Mouse (Mus musculus): ENCODE data around the gene Ski. TPM values are rescaled to one million over a fixed set of nuclear protein-coding genes. Genes with fewer than 3 reads are reported as not detected.

The Ski gene
- total RNA-seq, 2 experiments from 2014 or later = 55.0 to 63.9 TPM

GRCm38 (mm10) chr4:155236737-155237385, 14.5 kb upstream of the Ski start:
- no peak for DNase-seq (ENCODE audit: low spot score)
- intact Hi-C loops (cut with DNase I) = loop anchor here (1.0 kb wide), 1 partner anchor 11 kb away; no protein-coding TSS in a partner anchor

GRCm38 (mm10) chr4:155235311-155236119, 13.1 kb upstream of the Ski start:
- intact Hi-C loops (cut with DNase I) = loop anchor here (1.0 kb wide), 1 partner anchor 13 kb away; no protein-coding TSS in a partner anchor
- peak; percentile 93 for DNase-seq (ENCODE audit: low spot score)

GRCm38 (mm10) chr4:155234371-155235310, 12.2 kb upstream of the Ski start:
- DNase-seq (ENCODE audit: low spot score) = no peak

GRCm38 (mm10) chr4:155233878-155234277, 11.5 kb upstream of the Ski start:
- DNase-seq (ENCODE audit: low spot score) = peak; percentile 86
- intact Hi-C loops (cut with DNase I) = no loop called here

More at GRCm38 (mm10) chr4:155234371-155235310, 12.2 kb upstream of the Ski start:
- intact Hi-C loops (cut with DNase I) = no loop called here

GRCm38 (mm10) chr4:155228461-155228860, 6.1 kb upstream of the Ski start:
- no peak for DNase-seq (ENCODE audit: low spot score)
- intact Hi-C loops (cut with DNase I) = no loop called here

GRCm38 (mm10) chr4:155227986-155228385, 5.6 kb upstream of the Ski start:
- intact Hi-C loops (cut with DNase I) = no loop called here
- no peak for DNase-seq (ENCODE audit: low spot score)

- intact Hi-C loops (cut with DNase I) = loop anchor here (2.0 kb wide), 1 partner anchor 23 kb away; the partner anchor contains the start of gene Faap20
- no peak for DNase-seq (ENCODE audit: low spot score)
Observed at GRCm38 (mm10) chr4:155225918-155226317, 3.5 kb upstream of the Ski start.

DNA sequence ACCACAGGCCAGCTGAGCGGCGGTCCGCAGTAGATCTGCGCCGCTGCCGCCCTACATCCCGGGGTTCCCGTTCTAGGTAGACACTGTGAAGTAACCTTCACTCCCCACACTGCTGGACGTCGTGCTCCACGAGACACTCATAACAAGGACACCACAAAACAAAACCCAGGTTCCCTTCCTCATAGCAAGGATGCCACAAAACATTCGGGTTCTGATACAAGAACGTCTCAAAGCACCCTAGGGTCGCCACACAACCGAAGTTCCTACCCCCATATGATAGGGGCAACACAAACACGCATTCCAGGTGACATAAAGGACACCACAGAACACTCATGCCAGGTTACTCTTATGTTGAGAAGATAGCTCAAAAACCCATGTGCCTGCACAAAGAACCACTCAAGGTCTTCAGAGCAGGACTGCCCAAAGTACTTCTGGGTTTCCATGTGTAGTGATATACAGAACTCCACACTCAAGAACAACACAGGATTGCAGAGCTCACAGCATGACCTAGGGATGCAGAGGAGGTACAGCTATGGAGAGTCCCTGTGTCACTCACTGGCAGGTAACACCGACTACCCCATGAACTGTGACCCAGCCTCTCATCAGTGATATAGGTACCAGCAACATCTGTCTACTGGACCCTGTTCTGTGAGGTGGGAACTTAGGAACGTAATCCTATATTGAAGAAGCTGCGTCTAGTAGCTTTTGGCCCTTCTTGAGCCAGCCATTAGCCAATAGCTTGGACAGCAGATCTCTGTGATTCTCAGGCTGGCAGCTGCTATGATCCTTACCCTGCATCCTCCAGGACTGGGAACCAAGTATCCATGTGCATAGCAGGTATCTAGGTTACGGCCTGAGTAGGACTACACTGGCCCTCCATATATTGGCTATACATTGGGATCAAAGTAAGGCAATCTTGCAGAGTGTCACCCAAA, 1.5 kb upstream of the Ski start:
- DNase-seq (ENCODE audit: low spot score) = no peak
- intact Hi-C loops (cut with DNase I) = loop anchor here (2.0 to 5.0 kb wide), 2 partner anchors 25 to 97 kb away; partner anchors contain the start of gene Faap20

DNA sequence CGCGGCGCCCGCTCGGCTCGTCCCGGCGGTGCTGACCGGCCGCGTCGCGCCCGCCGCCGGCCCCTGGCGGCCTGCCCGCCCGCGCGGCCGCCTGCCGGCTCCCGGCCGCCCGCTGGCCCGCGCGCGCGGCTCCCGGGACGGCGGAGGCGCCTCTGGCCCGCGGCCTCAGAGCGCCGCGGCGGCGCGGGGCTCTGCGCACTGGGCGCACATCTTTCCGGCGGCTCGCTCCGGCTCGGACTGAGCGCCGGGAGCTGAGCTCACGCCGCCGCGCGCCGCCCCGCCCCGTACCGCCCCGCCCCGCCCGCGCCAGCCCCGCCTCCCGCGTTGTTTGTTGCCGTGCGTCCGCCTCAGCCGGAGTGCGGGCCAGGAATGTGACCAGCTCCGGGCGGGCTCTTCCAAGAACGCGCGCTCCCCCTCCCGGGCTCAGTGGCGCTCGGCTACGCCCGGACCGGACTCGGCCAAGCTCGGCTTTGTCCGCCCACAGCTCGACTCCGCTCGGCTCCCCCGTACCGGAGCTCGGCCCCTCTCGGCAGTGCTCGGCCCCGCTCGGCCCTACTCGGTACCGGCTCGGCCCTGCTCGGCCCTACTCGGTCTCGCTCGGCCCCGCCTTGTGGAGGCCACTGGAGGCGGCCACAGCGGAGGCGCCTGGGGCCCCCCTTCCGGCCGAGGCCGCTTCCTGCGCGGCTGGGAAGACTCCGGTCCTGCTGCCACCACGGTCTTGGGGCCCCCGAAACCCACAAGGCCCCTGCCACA, 625 bp upstream of the Ski start:
- DNase-seq (ENCODE audit: low spot score) = peak; percentile 99
- intact Hi-C loops (cut with DNase I) = loop anchor here (5.0 kb wide), 1 partner anchor 96 kb away; no protein-coding TSS in a partner anchor

- intact Hi-C loops (cut with DNase I) = loop anchor here (5.0 kb wide), 1 partner anchor 95 kb away; no protein-coding TSS in a partner anchor
- DNase-seq (ENCODE audit: low spot score) = peak; percentile 58
Observed at GRCm38 (mm10) chr4:155221599-155222551, 517 bp downstream of the Ski start.

DNA sequence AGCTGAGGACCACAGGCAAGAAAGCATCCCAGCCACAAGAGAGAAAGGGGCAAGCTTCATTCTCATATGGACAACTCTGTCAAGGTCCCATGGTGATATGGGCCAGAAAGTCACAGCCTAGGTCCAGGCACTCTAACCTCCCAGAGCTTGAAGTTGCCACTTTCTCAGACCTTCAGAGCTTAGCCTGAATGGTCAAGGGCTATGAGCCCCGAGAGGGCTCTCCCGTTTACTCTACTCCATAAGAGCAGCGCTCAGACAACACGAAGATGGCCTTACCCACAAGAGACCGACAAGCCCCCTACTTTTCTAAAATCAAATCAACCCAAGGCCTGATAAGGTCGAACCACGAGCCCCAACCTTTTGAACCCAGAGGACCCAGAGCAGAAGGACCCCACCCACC, 1.3 kb downstream of the Ski start:
- DNase-seq (ENCODE audit: low spot score) = no peak
- intact Hi-C loops (cut with DNase I) = loop anchor here (5.0 kb wide), 1 partner anchor 94 kb away; no protein-coding TSS in a partner anchor

- intact Hi-C loops (cut with DNase I) = loop anchor here (5.0 kb wide), 1 partner anchor 93 kb away; no protein-coding TSS in a partner anchor
- DNase-seq (ENCODE audit: low spot score) = no peak
Observed at GRCm38 (mm10) chr4:155220213-155221100, 1.9 kb downstream of the Ski start.

- no peak for DNase-seq (ENCODE audit: low spot score)
- intact Hi-C loops (cut with DNase I) = loop anchor here (5.0 kb wide), 3 partner anchors 42 to 92 kb away; no protein-coding TSS in a partner anchor
Observed at GRCm38 (mm10) chr4:155219271-155220212, 2.9 kb downstream of the Ski start.

DNA sequence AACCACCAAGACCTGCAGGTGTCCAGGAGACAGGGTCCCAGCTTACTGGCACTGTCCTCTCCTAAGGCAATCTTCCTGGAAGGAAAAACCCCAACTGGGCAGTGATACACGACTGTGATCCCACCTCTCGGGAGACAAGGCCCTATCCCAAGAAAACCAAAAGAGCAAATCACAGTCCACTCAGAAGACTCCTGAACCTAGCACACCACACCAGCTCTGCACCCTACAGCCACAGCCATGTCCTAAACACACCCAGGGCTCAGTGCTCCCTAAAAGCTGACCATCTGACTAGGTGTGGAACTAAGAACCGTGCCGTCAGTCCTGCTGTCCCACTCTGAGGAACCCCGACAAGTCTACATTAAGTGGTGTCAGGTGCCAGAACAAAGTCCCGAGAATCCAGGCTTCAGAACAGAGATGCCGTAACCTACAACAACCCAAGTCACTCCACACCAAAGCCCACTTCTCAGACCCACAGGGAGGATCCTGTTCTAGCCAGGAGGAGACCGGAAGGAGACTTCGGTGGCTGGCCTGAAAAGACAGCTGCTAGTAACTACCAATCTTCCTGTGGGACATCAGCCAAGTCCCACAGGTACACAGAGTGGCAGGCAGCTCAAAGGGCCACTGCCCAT, 4.2 kb downstream of the Ski start:
- intact Hi-C loops (cut with DNase I) = loop anchor here (5.0 kb wide), 2 partner anchors 41 to 66 kb away; no protein-coding TSS in a partner anchor
- DNase-seq (ENCODE audit: low spot score) = no peak

All from heart, postnatal 25 days (tissue).